Mouse (Mus musculus): ENCODE measurements around the gene 0610009B22Rik.

DNA sequence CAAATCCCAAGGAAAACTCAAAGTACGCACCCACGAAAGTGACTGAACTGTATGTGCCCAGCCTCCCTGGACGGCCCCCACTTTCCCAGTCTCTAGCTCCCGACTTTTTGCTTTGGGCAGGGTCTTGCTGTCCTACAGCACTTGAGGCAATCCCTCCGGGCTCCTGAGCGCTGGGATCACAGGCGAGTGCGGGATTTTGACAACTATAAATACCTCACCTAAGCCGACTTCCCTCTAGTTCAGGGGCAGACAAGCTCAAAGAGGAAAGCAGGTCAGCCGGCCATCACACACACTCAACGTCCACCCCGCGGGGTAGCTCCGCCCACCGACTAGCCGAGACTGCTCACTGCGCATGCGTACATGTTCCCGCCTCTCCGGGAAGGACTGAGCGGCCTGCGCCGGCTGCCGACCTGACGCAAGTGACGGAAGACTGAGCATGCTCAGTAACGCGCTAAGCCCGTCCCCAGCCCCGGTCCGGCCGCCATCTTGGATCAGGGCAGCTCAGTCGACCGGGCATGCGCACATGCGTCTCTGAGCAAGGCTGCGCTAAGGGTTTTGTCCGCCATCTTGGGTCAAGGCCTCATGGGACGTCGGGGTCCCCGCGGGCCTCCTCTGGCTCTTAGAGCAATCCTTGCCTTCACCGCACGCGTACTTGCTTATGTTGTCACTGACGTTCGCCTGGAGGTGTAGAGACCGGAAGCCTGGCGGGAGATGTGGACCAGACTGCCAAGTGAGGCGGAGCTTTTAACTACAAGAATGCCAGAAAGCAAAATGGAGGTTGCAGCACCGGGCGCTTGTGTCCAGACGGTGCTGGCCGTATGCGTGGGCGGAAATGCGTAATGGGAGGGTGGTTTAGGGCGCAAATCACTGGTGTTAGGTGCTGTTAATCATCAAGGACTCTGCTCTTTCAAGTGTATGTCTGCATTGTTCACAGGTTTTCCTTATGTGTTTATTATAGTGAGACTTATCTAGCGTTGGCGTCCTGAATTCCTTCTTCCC lies at the start of gene 0610009B22Rik:
- no peak for TF ChIP-seq CTCF (IDR thresholded peaks at IDR 0.05; ENCODE audit: borderline replicate concordance, extremely low read depth, insufficient read depth, insufficient read length)
- TF ChIP-seq POLR2A (IDR thresholded peaks at IDR 0.05; ENCODE audit: borderline replicate concordance, extremely low read depth, insufficient read depth, insufficient read length, poor library complexity, severe bottlenecking) = peak; percentile 80; the same call in 1 of the 2 replicates

Data from brain, embryonic 14.5 days (tissue).